Mouse (Mus musculus) gastrocnemius, adult 8-10 months (tissue): ENCODE data around the gene Gm48551. TPM values are rescaled to one million over a fixed set of nuclear protein-coding genes. Genes with fewer than 3 reads are reported as not detected.

Experiments
- DNase-seq, 2 experiments: peaks; one replicate each; pipeline ENCODE4 v3.0.0; 2022; ENCODE audit warnings: low spot score in 2 of 2
- total RNA-seq, 4 experiments: library from RNA; stranded (reverse); gene quantifications; 2 replicates each; pipeline ENCODE4 v1.2.4; 2022

The Gm48551 gene
- total RNA-seq, result 1 to 10 TPM in 2 of 4 experiments, under 1 TPM in 2; 0.59 to 1.8 (median 1.1) TPM

- DNase-seq, result peak; percentile 95 to 97
Measured at GRCm38 (mm10) chr10:81383802-81384604, at the start of gene Gm48551, which contains the start of gene Dohh. TSS of gene Gm48551 (plus strand) at chr10:81384466. TSS of gene Dohh (plus strand) at chr10:81384428.

DNA sequence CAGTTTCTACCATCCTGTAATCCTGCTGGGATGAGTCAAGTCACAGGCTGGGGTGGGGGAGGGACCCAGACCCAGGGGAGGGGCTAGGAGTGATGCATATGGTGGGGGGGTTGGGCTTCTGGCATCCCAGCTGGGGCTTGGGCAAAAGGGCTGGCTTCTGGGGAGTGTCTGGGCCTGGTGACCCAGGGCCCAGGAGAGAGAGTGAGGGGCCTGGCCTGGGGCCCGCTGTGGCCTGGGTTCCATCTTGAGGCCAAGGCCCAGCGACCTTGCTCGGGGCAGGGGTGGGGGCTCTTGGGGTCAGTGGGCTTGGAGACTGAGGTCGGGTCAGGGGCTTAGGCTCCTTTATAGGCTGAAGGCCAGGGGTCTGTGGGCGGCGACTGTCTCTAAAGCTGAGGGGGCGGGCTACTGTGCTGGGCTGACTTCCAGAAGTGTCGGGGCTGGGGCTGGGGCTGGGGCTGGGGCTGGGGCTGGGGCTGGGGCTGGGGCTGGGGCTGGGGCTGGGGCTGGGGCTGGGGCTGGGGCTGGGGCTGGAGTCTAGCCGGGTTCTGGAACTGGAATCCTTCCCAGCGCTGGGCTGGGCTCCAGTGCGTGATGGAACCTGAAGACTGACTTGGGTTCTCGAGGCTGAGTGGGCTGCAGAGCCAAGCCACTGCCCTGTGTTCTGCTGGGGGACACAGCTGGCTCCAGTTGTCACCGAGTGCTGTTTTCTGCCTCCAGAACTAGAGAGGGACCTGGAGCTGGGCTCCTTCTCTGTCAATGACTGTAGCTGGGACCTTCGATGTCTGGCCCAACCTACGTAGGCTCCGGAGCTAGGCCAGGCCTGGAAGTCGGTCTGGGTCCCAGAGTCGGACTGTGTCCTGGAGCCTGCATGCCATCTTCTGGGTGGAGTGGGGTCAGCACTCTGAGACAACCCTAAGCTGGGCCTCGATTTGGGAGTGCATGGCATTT is 48.6 kb upstream of the Gm48551 start:
- DNase-seq, result no peak

- DNase-seq, result no peak
Measured at GRCm38 (mm10) chr10:81336558-81336957, 47.7 kb upstream of the Gm48551 start.

DNA sequence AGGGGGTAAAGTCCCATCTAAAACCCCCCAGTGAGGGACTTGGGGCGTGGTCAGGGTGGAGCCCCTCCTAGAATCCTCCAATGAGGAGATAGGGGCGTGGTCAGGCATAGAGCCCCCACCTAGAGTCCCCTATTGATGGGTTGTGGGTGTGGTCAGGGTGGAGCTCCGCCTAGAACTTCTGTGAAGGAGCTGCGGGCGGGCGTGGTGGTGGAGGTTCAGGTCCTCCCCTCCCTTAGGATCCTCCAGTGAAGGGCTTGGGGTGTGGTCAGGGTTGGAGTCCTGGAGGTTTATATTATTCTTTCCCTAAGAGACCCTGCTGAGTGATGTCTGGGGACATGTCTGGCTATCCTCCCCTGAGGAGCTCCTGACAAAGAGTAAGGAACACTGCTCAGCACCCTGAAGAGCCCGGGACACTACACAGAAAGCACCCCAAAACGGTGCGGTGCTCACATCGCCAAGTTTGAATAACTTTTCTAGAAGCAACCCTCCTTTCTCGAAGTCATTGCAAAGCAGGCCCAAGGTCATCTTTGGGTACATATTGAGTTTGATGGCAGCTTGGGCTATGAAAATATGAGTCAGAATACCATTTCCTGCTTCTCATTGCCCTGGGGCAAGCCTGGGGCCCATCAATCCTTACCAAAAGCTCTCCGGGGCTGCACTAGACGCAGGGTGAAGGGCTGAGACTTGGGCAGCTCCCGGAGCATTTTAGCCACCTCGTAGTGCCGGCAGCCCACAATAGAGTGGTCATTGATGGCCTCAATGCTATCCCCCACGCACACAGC is 43.5 kb upstream of the Gm48551 start:
- DNase-seq, result no peak

GRCm38 (mm10) chr10:81341333-81341949 is 42.8 kb upstream of the Gm48551 start:
- no peak for DNase-seq

GRCm38 (mm10) chr10:81342686-81343505 is 41.4 kb upstream of the Gm48551 start, which contains the start of gene Gipc3:
TSS of gene Gipc3 (minus strand) at chr10:81343266.
- no peak for DNase-seq

DNA sequence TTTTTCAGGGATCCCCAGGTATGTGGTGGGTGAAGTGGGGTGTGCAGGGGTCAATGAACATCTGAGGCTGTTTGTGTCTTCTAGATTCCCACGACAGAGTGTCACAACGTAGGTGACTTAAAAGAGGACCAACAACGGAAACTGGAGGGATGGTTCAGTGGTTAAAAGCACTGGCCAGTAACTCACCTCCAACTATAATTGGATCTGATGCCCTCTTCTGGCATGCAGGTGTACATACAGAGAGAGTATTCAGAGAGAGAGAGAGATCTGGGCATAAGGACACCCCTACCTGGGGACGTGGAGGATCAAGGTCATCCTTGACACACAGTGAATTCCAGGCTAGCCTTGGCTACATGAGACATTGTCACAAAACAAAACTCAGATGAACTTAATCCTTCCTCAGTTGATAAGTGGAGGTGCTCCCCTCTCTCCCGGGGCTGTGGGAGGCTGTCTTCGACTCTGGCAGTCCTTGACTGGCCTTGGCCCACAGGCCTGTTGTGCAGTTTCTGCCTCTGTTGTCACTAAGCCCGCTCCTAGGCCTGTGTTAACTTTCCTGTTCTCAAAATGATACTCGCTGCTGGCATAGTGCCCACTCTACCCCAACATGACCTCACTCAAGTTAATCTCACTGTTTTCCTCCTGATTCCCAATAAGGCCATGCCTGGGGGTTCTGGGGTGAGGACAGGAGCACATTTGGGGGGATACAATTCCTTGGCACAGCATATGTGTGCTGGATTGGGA is 39.7 kb upstream of the Gm48551 start:
- no peak for DNase-seq

GRCm38 (mm10) chr10:81345162-81345534 is 39.1 kb upstream of the Gm48551 start:
- no peak for DNase-seq

DNA sequence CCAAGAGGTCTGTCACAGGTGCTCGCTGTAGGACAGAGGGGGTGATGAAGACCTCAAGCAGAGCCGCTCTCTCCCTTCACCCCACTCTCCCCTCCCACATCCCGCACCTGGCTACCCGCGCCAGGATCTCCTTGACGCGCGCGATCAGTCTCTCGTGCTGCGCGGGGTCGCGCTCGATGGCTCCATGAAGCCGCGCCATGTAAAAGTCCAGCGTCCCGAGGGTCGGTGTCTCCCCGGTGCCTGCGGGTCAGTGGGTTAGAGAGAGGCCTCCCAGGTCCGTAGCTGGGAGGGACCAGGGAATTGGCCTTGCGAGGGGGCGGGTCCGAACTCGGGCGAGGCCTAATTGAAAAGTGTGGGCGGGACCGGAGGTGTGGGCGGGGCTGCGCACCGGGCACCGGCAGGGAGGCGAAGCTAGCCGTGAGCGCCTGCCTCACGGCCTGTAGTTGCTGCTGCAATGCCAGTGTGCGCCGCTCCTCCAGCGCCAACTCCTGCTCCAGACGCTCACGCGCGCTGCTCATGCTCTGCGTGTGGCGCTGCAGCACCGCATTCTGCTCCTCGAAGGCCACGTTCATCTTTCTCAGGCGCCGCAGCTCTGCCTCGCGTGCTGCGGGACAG is 37.7 kb upstream of the Gm48551 start:
- no peak for DNase-seq

DNA sequence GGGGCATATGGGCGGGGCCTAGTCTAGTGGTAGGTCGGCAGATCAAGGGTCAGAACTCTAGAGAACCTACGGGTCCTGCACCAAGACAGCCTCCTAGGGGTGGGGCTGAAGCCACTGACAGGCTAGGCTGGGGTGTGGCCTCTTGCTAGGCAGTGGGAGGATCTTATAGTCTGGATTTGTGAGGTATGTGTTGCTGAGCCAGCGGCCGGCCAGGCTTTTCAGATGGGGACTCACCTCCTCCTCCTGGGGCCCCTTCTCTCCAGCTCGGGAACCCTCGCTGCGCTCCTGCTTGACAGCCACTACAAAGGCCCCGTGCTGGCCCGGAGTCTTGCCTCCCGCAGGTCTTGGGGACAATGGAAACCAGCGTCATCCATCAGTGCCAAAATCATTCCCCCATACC is 35.1 kb upstream of the Gm48551 start:
- no peak for DNase-seq

GRCm38 (mm10) chr10:81349961-81350350 is 34.3 kb upstream of the Gm48551 start:
- no peak for DNase-seq

GRCm38 (mm10) chr10:81350351-81351063 is 33.8 kb upstream of the Gm48551 start, which contains the start of gene Hmg20b:
TSS of gene Hmg20b (minus strand) at chr10:81350480.
- peak; percentile 99 for DNase-seq

DNA sequence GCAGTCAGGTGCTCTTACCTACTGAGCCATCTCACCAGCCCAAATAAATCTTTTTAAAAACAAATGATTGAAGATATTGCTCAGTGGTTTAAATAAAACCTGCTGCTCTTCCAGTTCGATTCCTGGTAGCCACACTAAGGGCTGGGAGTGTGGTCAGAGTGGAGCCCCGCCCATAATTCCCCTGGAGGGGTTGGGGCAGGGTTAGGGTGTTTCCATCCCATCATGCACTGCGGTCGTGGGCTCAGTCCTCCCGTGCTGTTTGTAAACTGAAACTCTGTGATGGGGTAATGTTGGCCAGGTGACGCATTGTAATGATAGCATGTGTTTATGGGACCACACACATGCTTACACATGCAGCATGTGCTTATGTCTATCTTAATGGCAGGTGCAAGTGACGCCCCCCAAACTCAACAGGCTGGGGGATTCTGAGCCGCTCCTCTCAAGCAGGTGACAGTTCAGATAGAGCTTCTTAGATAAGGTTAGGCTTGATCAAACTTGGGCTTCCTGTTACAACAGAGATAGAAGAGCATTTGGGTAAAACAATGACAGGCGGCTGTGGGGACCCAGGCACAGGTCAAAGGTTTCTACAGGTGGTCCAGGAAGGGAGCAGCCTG is 32.5 kb upstream of the Gm48551 start:
- no peak for DNase-seq

DNA sequence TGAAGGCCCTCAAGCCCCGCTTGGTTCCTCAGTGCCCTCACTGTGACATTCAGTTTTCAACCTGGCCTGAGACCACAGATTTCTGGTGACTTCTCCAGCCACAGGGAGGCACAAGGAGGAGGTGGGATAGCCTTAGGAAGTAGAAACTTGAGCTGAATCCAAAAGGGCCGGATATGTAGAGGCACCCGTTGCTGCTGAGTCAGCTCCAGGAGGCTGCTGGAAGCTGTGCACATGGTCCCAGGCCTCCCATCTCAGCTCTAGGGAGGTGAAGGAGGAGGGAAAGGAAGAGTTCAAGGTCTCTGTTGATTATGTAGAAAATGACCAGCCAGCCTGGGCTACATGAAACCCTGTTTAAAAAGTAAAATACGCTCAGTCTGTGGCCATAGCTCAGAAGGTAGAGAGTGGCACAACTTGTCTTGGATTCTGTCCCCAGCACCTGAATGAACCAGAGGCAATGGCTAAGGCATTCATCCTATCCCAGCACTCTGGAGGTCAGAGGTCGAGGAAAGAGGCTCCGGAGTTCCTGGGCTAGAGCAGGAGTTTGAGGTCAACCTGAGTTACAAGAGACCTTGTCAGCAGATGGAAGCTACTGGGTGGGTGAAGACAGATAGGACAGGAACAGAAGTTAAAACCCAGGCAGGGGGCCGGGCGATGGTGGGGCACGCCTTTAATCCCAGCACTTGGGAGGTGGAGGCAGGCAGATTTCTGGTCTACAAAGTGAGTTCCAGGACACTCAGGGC is 29.4 kb upstream of the Gm48551 start:
- DNase-seq, result no peak

DNA sequence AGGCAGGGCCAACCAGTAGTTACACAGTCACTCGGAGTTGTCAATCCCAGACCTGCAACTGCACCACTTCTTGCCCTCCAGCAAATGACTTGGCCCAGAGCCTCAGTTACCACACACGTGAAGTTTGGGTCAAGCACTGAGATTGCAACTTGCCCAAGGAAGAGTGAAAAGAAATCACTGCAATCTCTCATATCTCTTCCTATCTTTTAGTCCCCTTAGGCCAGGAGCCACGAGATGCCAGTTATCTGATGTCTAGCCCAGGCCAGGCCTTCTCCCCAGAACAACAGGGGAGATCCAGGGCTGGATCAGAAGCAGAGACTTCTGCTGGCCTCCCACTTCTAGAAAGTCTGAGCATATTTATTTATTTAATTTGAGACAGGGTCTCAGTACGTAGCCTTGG is 28.7 kb upstream of the Gm48551 start:
- DNase-seq, result no peak

DNA sequence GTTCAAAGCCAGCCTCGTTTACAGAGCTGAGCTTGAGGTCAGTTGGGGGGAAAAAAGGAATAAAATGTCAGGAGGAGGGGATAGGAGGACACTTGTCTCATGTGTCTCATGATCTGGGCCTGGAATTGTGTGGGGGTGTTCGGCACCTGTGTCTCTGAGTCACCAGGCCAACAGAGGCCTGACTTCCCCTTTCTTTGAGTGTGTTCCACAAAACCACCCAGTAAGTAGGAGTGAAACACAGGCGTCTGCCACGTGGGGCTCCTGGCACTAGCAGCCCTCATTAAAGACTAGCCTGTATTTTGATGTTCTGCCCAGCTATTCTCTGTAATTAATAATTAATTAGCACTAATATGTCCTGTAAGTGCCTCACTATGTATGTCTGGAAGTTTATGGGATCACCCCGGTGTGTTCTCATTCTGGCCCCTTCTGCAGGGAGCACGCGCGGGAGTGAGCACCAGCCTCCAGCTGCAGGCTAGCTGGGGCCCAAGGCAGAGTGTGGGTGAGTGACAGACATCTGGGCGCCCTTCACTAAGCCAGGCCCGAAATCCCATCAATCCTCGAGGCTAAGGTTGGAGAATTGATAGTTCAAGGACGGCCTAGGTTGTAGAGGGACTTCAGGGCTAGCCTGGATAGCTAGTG is 27.8 kb upstream of the Gm48551 start:
- DNase-seq, result no peak
